Mouse (Mus musculus): ENCODE results near the gene Tmem131l. TPM values are rescaled to one million over a fixed set of nuclear protein-coding genes. Genes with fewer than 3 reads are reported as not detected.

Gene Tmem131l
- polyA plus RNA-seq, 1 experiment from 2014 or later, result 49.9 TPM

GRCm38 (mm10) chr3:84038981-84039645 is 862 bp downstream of the Tmem131l start:
- Histone ChIP-seq H3K9me3 (ENCODE audit: control insufficient read depth, low read length) (no peaks in the 10 kb centered on the region), H3K36me3 (ENCODE audit: control insufficient read depth, insufficient read depth, low read length) (0 out of 2 replicates have a peak, but pooled peaks cover 3% of the 10 kb centered on the region), H3K4me1 (replicated peaks; ENCODE audit: control insufficient read depth, insufficient read depth, low read length) (peaks cover 11% of the 10 kb centered on the region), H3K4me3 (ENCODE audit: low read depth, low read length) (peak overlapping the region; percentile 88), H3K9ac (ENCODE audit: low read length) (peak overlapping the region; percentile 92), H3K27ac (ENCODE audit: low read depth) (peak overlapping the region; percentile 93), H3K27me3 (replicated peaks; ENCODE audit: control insufficient read depth, insufficient read depth, low read length) (no peaks in the 10 kb centered on the region), H3K4me2 (ENCODE audit: low read length) (peak overlapping the region; percentile 95)
- DNase-seq (ENCODE audit: low spot score) (peak; percentile 86), ATAC-seq (replicated peaks; ENCODE audit: low FRiP score, low TSS enrichment, low read depth) (peak; percentile 34)
- under 1% methylated on average over 42 of the region's 42 CpGs for WGBS

GRCm38 (mm10) chr3:84038126-84038525 is 1.8 kb downstream of the Tmem131l start:
- Histone ChIP-seq H3K27me3 (replicated peaks; ENCODE audit: control insufficient read depth, insufficient read depth, low read length) (no peaks in the 10 kb centered on the region), H3K9me3 (ENCODE audit: control insufficient read depth, low read length) (no peaks in the 10 kb centered on the region), H3K36me3 (ENCODE audit: control insufficient read depth, insufficient read depth, low read length) (0 out of 2 replicates have a peak, but pooled peaks cover 3% of the 10 kb centered on the region), H3K9ac (ENCODE audit: low read length) (no peak overlapping the region), H3K4me1 (replicated peaks; ENCODE audit: control insufficient read depth, insufficient read depth, low read length) (peaks cover 17% of the 10 kb centered on the region), H3K4me3 (ENCODE audit: low read depth, low read length) (peak overlapping the region; percentile 88), H3K4me2 (ENCODE audit: low read length) (peak overlapping the region; percentile 95), H3K27ac (ENCODE audit: low read depth) (no peak overlapping the region)
- WGBS, result 18% methylated on average over 1 of the region's 1 CpGs
- no peak for DNase-seq (ENCODE audit: low spot score)
- ATAC-seq (replicated peaks; ENCODE audit: low FRiP score, low TSS enrichment, low read depth), result no peak

- H3K4me2 ChIP-seq (ENCODE audit: low read length), result peak overlapping the region; percentile 95; the same call in 1 of the 2 replicates
- WGBS, result 79% methylated on average over 3 of the region's 3 CpGs
- peaks cover 17% of the 10 kb centered on the region for H3K4me1 ChIP-seq (replicated peaks; ENCODE audit: control insufficient read depth, insufficient read depth, low read length)
These were observed 2.4 kb downstream of the Tmem131l start for GRCm38 (mm10) chr3:84037536-84037935.

GRCm38 (mm10) chr3:84036866-84037265 is 3.1 kb downstream of the Tmem131l start:
- no peak overlapping the region for H3K4me2 ChIP-seq (ENCODE audit: low read length)
- 91% methylated on average over 4 of the region's 4 CpGs for WGBS

More at GRCm38 (mm10) chr3:84037536-84037935, 2.4 kb downstream of the Tmem131l start:
- H3K9me3 ChIP-seq (ENCODE audit: control insufficient read depth, low read length), result no peaks in the 10 kb centered on the region
- no peak overlapping the region for H3K27ac ChIP-seq (ENCODE audit: low read depth)
- no peak overlapping the region for H3K9ac ChIP-seq (ENCODE audit: low read length)
- H3K27me3 ChIP-seq (replicated peaks; ENCODE audit: control insufficient read depth, insufficient read depth, low read length), result no peaks in the 10 kb centered on the region
- ATAC-seq (replicated peaks; ENCODE audit: low FRiP score, low TSS enrichment, low read depth), result no peak
- 0 out of 2 replicates have a peak, but pooled peaks cover 3% of the 10 kb centered on the region for H3K36me3 ChIP-seq (ENCODE audit: control insufficient read depth, insufficient read depth, low read length)
- no peak overlapping the region for H3K4me3 ChIP-seq (ENCODE audit: low read depth, low read length)
- DNase-seq (ENCODE audit: low spot score), result no peak

GRCm38 (mm10) chr3:84035728-84036364 is 4.1 kb downstream of the Tmem131l start:
- 90% methylated on average over 6 of the region's 6 CpGs for WGBS
- no peak overlapping the region for H3K27ac ChIP-seq (ENCODE audit: low read depth)
- peaks cover 8% of the 10 kb centered on the region for H3K36me3 ChIP-seq (ENCODE audit: control insufficient read depth, insufficient read depth, low read length)
- no peaks in the 10 kb centered on the region for H3K27me3 ChIP-seq (replicated peaks; ENCODE audit: control insufficient read depth, insufficient read depth, low read length)
- DNase-seq (ENCODE audit: low spot score) (no peak), ATAC-seq (replicated peaks; ENCODE audit: low FRiP score, low TSS enrichment, low read depth) (no peak)
- no peak overlapping the region for H3K4me3 ChIP-seq (ENCODE audit: low read depth, low read length)
- H3K4me1 ChIP-seq (replicated peaks; ENCODE audit: control insufficient read depth, insufficient read depth, low read length), result peaks cover 17% of the 10 kb centered on the region
- H3K4me2 ChIP-seq (ENCODE audit: low read length), result no peak overlapping the region
- H3K9ac ChIP-seq (ENCODE audit: low read length), result no peak overlapping the region
- H3K9me3 ChIP-seq (ENCODE audit: control insufficient read depth, low read length), result no peaks in the 10 kb centered on the region

More at GRCm38 (mm10) chr3:84036866-84037265, 3.1 kb downstream of the Tmem131l start:
- no peak overlapping the region for H3K4me3 ChIP-seq (ENCODE audit: low read depth, low read length)
- no peak overlapping the region for H3K27ac ChIP-seq (ENCODE audit: low read depth)
- no peaks in the 10 kb centered on the region for H3K9me3 ChIP-seq (ENCODE audit: control insufficient read depth, low read length)
- H3K27me3 ChIP-seq (replicated peaks; ENCODE audit: control insufficient read depth, insufficient read depth, low read length), result no peaks in the 10 kb centered on the region
- H3K36me3 ChIP-seq (ENCODE audit: control insufficient read depth, insufficient read depth, low read length), result 0 out of 2 replicates have a peak, but pooled peaks cover 3% of the 10 kb centered on the region
- H3K4me1 ChIP-seq (replicated peaks; ENCODE audit: control insufficient read depth, insufficient read depth, low read length), result peaks cover 17% of the 10 kb centered on the region
- DNase-seq (ENCODE audit: low spot score) (no peak), ATAC-seq (replicated peaks; ENCODE audit: low FRiP score, low TSS enrichment, low read depth) (no peak)
- H3K9ac ChIP-seq (ENCODE audit: low read length), result no peak overlapping the region

GRCm38 (mm10) chr3:84034115-84034780 is 5.7 kb downstream of the Tmem131l start:
- no peak for DNase-seq (ENCODE audit: low spot score)

GRCm38 (mm10) chr3:84032933-84033730 is 6.8 kb downstream of the Tmem131l start:
- no peak overlapping the region for H3K4me2 ChIP-seq (ENCODE audit: low read length)
- peaks cover 24% of the 10 kb centered on the region for H3K36me3 ChIP-seq (ENCODE audit: control insufficient read depth, insufficient read depth, low read length)
- H3K4me3 ChIP-seq (ENCODE audit: low read depth, low read length), result no peak overlapping the region
- H3K9ac ChIP-seq (ENCODE audit: low read length), result no peak overlapping the region
- no peaks in the 10 kb centered on the region for H3K27me3 ChIP-seq (replicated peaks; ENCODE audit: control insufficient read depth, insufficient read depth, low read length)
- no peak overlapping the region for H3K27ac ChIP-seq (ENCODE audit: low read depth)
- 81% methylated on average over 10 of the region's 10 CpGs for WGBS
- ATAC-seq (replicated peaks; ENCODE audit: low FRiP score, low TSS enrichment, low read depth) (no peak; the same call in 1 of the 2 replicates), DNase-seq (ENCODE audit: low spot score) (no peak)
- no peaks in the 10 kb centered on the region for H3K9me3 ChIP-seq (ENCODE audit: control insufficient read depth, low read length)
- H3K4me1 ChIP-seq (replicated peaks; ENCODE audit: control insufficient read depth, insufficient read depth, low read length), result peaks cover 12% of the 10 kb centered on the region

More at GRCm38 (mm10) chr3:84034115-84034780, 5.7 kb downstream of the Tmem131l start:
- no peak overlapping the region for H3K4me3 ChIP-seq (ENCODE audit: low read depth, low read length)
- H3K4me2 ChIP-seq (ENCODE audit: low read length), result no peak overlapping the region
- no peak overlapping the region for H3K9ac ChIP-seq (ENCODE audit: low read length)
- WGBS, result 72% methylated on average over 5 of the region's 5 CpGs
- no peaks in the 10 kb centered on the region for H3K27me3 ChIP-seq (replicated peaks; ENCODE audit: control insufficient read depth, insufficient read depth, low read length)
- peaks cover 17% of the 10 kb centered on the region for H3K4me1 ChIP-seq (replicated peaks; ENCODE audit: control insufficient read depth, insufficient read depth, low read length)
- H3K27ac ChIP-seq (ENCODE audit: low read depth), result no peak overlapping the region
- H3K36me3 ChIP-seq (ENCODE audit: control insufficient read depth, insufficient read depth, low read length), result peaks cover 16% of the 10 kb centered on the region
- no peak for ATAC-seq (replicated peaks; ENCODE audit: low FRiP score, low TSS enrichment, low read depth)
- no peaks in the 10 kb centered on the region for H3K9me3 ChIP-seq (ENCODE audit: control insufficient read depth, low read length)

GRCm38 (mm10) chr3:84032419-84032818 is 7.6 kb downstream of the Tmem131l start:
- Histone ChIP-seq H3K4me2 (ENCODE audit: low read length) (no peak overlapping the region), H3K27me3 (replicated peaks; ENCODE audit: control insufficient read depth, insufficient read depth, low read length) (no peaks in the 10 kb centered on the region), H3K4me3 (ENCODE audit: low read depth, low read length) (no peak overlapping the region), H3K4me1 (replicated peaks; ENCODE audit: control insufficient read depth, insufficient read depth, low read length) (peaks cover 6% of the 10 kb centered on the region), H3K27ac (ENCODE audit: low read depth) (no peak overlapping the region), H3K36me3 (ENCODE audit: control insufficient read depth, insufficient read depth, low read length) (peaks cover 27% of the 10 kb centered on the region), H3K9me3 (ENCODE audit: control insufficient read depth, low read length) (no peaks in the 10 kb centered on the region), H3K9ac (ENCODE audit: low read length) (no peak overlapping the region)
- DNase-seq (ENCODE audit: low spot score) (no peak), ATAC-seq (replicated peaks; ENCODE audit: low FRiP score, low TSS enrichment, low read depth) (no peak)
- WGBS, result 94% methylated on average over 5 of the region's 5 CpGs

Data from intestine, embryonic 14.5 days (tissue).